Mouse (Mus musculus): ENCODE measurements around the gene Insc. TPM values are rescaled to one million over a fixed set of nuclear protein-coding genes. Genes with fewer than 3 reads are reported as not detected.

The Insc gene
- polyA plus RNA-seq, 1 experiment from 2014 or later, result 0.74 TPM

DNA sequence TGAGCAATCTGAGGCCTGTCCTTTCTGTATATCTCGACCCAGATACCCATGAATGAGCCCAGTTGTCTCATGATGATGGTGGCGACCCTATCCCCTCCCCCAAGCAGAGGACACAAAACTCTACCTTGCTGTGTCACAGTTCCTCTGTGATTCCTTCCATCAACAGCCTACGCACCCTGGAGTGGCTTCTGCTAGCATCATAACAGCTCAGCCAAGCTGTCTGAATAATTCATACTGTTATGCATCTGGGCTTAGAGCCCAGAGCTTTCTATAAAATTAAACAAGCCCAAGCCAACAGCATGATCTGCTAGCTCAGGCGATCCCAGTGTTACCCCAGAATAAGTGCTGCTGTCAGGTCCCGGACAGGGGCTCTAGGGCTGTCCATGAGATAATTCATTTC is 63.8 kb downstream of the Insc start:
- Histone ChIP-seq H3K27me3 (no peaks in the 10 kb centered on the region), H3K4me2 (no peak overlapping the region), H3K4me1 (no peaks in the 10 kb centered on the region), H3K36me3 (replicated peaks) (no peaks in the 10 kb centered on the region), H3K27ac (no peak overlapping the region), H3K9me3 (no peaks in the 10 kb centered on the region), H3K9ac (no peak overlapping the region), H3K4me3 (replicated peaks) (no peak overlapping the region)
- 83% methylated on average over 5 of the region's 5 CpGs for WGBS
- ATAC-seq (ENCODE audit: low FRiP score), result no peak

DNA sequence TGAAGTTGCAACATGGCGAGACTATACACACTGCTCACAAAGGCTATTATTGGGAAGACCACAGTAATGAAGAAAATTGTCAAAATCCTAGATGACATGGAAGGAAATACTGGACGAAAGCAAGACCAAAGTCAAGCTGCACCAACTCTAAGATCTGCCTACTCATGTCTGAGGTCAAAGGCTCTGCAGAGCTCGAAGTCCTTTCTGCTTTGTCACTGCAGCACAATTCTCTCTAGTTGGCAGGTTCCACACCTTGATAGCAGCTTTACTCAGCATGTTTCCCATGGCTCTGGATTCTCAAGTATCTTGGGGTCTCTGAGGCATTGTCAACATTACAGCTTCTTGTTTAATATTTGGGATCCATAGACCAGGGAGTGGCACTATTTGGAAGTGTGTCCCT is 64.8 kb downstream of the Insc start:
- H3K4me2 ChIP-seq, result no peak overlapping the region
- H3K36me3 ChIP-seq (replicated peaks), result no peaks in the 10 kb centered on the region
- no peak overlapping the region for H3K27ac ChIP-seq
- no peaks in the 10 kb centered on the region for H3K4me1 ChIP-seq
- WGBS, result 86% methylated on average over 3 of the region's 3 CpGs
- H3K9ac ChIP-seq, result no peak overlapping the region
- H3K27me3 ChIP-seq, result no peaks in the 10 kb centered on the region
- no peak for ATAC-seq (ENCODE audit: low FRiP score)
- H3K4me3 ChIP-seq (replicated peaks), result no peak overlapping the region
- no peaks in the 10 kb centered on the region for H3K9me3 ChIP-seq

DNA sequence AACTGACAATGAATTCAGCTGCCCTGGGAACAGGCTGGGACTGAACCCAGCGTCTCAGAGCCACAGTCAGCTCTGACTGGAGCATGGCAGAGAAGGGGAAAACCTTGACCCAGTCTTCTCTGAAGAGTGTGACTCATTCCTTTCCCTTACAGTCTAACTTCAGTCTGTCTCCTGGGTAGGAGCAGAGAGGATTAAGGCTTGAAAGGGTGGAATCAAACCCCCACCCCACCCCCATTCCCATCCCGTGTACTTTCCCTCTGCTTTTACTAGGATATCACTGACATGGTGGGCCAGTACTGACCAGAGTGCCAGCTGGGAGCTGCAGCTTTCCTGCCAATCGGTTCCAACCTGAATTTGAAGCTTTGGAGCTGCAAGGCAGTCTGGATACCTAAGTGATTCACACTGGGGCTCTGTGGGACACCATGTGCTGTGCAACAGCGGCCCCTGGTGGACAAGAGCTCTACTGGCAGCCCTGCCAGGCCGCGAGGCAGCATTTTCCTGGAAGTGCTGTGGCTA is 73.9 kb downstream of the Insc start:
- H3K27me3 ChIP-seq, result peaks cover 13% of the 10 kb centered on the region; the same call in 1 of the 2 replicates
- H3K4me1 ChIP-seq, result 0 out of 2 replicates have a peak, but pooled peaks cover 4% of the 10 kb centered on the region
- H3K4me2 ChIP-seq, result 0 out of 2 replicates have a peak overlapping the region, but pooled peaks have one; percentile 15
- no peak overlapping the region for H3K9ac ChIP-seq
- 7% methylated on average over 6 of the region's 6 CpGs for WGBS
- no peaks in the 10 kb centered on the region for H3K36me3 ChIP-seq (replicated peaks)
- no peak overlapping the region for H3K4me3 ChIP-seq (replicated peaks)
- H3K27ac ChIP-seq, result no peak overlapping the region
- no peaks in the 10 kb centered on the region for H3K9me3 ChIP-seq
- ATAC-seq (ENCODE audit: low FRiP score), result peak; percentile 92

DNA sequence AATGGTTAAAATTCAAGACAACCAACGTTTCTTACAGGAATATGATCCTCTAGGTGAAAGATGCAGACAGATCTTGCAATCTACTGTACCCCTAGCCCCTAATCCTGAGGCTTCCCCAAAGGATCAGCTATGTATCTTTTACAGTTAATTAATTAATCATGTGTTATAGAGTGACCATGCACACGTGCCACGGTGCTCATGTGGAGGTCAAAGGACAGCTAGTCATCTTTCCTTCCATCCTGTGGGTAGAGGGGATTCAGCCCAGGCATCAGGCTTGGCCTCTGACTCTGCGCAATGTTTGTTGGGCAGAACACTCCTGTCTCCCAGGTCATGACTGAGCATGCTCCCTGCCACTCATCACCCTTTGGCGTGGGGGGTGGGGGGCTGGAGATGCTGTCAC is 74.4 kb downstream of the Insc start:
- no peak overlapping the region for H3K4me3 ChIP-seq (replicated peaks)
- 0 out of 2 replicates have a peak, but pooled peaks cover 4% of the 10 kb centered on the region for H3K4me1 ChIP-seq
- no peak overlapping the region for H3K9ac ChIP-seq
- no peaks in the 10 kb centered on the region for H3K9me3 ChIP-seq
- ATAC-seq (ENCODE audit: low FRiP score), result peak; percentile 51
- H3K27me3 ChIP-seq, result peaks cover 13% of the 10 kb centered on the region; the same call in 1 of the 2 replicates
- no peak overlapping the region for H3K4me2 ChIP-seq
- no peak overlapping the region for H3K27ac ChIP-seq
- WGBS, result 37% methylated on average over 5 of the region's 5 CpGs
- H3K36me3 ChIP-seq (replicated peaks), result no peaks in the 10 kb centered on the region

DNA sequence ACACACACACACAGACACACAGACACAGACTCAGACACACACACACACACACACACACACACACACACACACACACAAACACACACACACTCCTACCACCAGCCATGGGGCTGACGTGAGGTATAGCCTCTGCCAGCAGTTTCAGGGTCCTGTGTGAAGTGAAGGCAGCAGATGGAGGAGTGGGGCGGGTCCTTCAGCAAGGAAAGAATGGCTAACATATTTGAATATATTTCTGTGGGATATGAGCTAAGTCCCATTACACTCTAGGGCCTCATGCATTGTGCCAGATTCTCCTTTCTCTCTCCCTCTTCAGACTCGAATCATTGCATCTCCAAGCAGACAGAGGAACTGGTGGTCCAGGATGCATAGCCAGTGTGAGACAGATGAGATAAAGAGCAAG is 74.9 kb downstream of the Insc start:
- Histone ChIP-seq H3K36me3 (replicated peaks) (no peaks in the 10 kb centered on the region), H3K4me2 (no peak overlapping the region), H3K9ac (no peak overlapping the region; the same call in 1 of the 2 replicates), H3K27ac (no peak overlapping the region), H3K4me1 (0 out of 2 replicates have a peak, but pooled peaks cover 4% of the 10 kb centered on the region), H3K4me3 (replicated peaks) (no peak overlapping the region), H3K27me3 (peaks cover 13% of the 10 kb centered on the region; the same call in 1 of the 2 replicates), H3K9me3 (no peaks in the 10 kb centered on the region)
- ATAC-seq (ENCODE audit: low FRiP score), result no peak
- WGBS, result 81% methylated on average over 3 of the region's 3 CpGs

DNA sequence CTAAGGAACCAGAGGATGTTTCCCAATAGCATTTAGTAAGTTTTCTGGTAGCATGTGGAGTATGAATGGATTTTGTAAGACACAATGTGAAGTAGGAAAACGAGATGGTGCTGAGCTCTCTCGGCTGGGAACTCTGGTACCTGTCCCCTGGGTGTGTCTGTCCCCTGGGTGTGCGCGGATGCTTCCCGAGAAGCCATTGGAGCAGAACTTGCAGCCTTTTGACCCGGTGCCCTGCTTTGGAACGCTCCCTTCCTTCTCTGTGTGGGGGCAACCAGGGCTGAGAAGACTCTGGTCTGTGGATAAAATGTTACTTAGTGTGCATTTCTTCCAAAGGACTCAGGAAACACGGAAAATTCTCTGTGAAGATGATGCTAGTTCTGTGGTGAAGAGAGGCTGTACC is 75.3 kb downstream of the Insc start:
- Histone ChIP-seq H3K4me1 (0 out of 2 replicates have a peak, but pooled peaks cover 4% of the 10 kb centered on the region), H3K27ac (no peak overlapping the region), H3K36me3 (replicated peaks) (no peaks in the 10 kb centered on the region), H3K27me3 (peaks cover 13% of the 10 kb centered on the region; the same call in 1 of the 2 replicates), H3K9me3 (no peaks in the 10 kb centered on the region), H3K4me3 (replicated peaks) (no peak overlapping the region), H3K4me2 (no peak overlapping the region), H3K9ac (no peak overlapping the region; the same call in 1 of the 2 replicates)
- 68% methylated on average over 8 of the region's 8 CpGs for WGBS
- ATAC-seq (ENCODE audit: low FRiP score), result no peak

DNA sequence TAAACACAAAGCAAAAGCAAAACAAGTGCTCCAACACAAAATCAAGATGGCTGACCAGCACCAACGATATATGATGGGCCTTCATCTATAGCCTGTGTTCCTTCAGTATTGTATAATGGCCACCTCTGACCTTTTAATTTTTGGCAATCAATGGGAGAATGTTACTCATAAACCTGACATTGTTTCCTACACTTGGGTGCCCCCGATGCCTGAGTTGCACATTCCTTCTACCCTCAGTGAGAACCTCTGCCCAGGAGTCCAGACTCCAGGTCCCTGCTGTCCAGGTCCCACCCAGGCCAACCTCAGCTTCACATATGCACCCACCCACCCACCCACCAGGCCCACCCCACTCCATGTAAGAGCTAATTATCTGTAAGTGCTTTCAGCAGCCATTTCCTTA is 79.2 kb downstream of the Insc start:
- Histone ChIP-seq H3K27ac (no peak overlapping the region), H3K36me3 (replicated peaks) (no peaks in the 10 kb centered on the region), H3K4me2 (no peak overlapping the region), H3K9me3 (no peaks in the 10 kb centered on the region), H3K4me1 (no peaks in the 10 kb centered on the region), H3K4me3 (replicated peaks) (no peak overlapping the region), H3K27me3 (peaks cover 8% of the 10 kb centered on the region; the same call in 1 of the 2 replicates), H3K9ac (no peak overlapping the region)
- ATAC-seq (ENCODE audit: low FRiP score), result no peak
- WGBS, result 94% methylated on average over 2 of the region's 2 CpGs

DNA sequence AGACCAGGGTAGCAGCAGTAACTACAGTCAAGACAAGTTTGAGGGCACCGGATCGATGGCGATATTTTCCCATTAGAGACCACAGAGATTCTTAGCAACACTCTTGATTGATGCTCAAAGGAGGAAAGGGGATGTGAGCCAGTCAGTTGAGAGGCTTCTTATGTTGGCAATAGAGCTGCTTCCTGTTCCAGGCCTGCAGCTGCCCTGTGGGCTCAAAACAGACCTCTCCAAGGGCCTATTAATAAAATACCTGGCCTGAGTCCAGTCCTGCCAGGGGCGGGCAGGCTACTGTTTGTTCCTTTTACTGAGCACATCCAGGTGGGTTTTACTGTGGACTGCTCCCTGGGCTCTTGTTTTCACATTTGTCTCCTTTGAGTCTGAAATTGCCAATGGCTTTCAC is 83.9 kb downstream of the Insc start:
- H3K27me3 ChIP-seq, result no peaks in the 10 kb centered on the region
- no peaks in the 10 kb centered on the region for H3K9me3 ChIP-seq
- H3K27ac ChIP-seq, result no peak overlapping the region
- no peak overlapping the region for H3K4me2 ChIP-seq
- no peak for ATAC-seq (ENCODE audit: low FRiP score)
- no peaks in the 10 kb centered on the region for H3K36me3 ChIP-seq (replicated peaks)
- WGBS, result 87% methylated on average over 4 of the region's 4 CpGs
- no peak overlapping the region for H3K4me3 ChIP-seq (replicated peaks)
- H3K9ac ChIP-seq, result no peak overlapping the region
- H3K4me1 ChIP-seq, result no peaks in the 10 kb centered on the region

DNA sequence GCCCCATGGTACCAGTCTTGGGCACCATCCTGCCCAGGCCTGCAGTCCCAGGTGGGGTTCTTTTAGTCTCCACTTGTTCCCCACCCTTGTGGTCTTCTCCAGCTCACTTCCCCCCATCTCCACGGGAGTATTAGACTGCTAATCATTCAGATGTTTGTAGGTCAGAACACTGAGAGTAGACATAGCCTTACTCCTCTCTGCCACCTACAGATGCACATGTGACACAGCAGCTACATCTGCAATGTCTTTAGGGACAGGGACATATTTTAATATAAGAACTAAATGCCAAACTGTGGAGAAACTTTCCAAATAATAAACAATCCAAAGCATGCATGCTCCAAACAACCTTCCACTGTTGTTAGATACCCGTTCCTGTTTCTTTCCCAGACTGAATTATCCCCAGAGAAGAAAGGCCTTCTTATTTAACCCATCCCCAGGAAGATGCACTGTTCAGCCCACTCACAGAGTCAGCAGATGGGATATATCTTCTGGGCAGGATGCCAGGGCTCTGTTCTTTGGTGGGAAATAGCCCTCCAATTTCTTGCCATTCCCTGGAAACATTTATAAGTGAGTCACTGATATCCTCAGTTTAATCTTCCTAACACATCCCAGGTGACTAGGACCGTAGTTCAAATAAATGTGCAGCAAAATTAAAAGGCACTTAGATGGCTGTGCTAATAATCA is 88.9 kb downstream of the Insc start:
- Histone ChIP-seq H3K27ac (no peak overlapping the region), H3K9ac (no peak overlapping the region), H3K4me3 (replicated peaks) (no peak overlapping the region), H3K9me3 (no peaks in the 10 kb centered on the region), H3K4me2 (no peak overlapping the region), H3K27me3 (no peaks in the 10 kb centered on the region), H3K36me3 (replicated peaks) (no peaks in the 10 kb centered on the region), H3K4me1 (no peaks in the 10 kb centered on the region)
- no peak for ATAC-seq (ENCODE audit: low FRiP score)
- WGBS, result 73% methylated on average over 3 of the region's 3 CpGs

DNA sequence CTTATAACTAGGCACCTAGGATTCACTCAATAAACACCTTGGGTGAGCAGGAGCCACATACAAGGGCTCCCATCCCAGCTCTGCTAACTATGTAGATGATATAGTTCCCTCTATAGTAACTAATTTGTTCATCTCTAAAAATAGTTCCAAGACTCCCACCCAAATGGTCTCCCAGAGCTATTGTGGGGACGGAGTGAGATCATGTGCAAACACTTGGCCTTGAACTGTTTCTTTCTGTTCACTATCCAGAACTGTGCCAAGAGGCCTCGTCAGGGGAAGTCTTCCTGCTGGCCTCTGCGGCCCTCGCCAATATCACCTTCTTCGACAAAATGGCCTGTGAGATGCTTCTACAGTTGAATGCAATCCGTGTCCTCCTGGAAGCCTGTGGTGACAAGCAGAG is 91.0 kb downstream of the Insc start:
- Histone ChIP-seq H3K9me3 (no peaks in the 10 kb centered on the region), H3K4me1 (no peaks in the 10 kb centered on the region), H3K9ac (no peak overlapping the region), H3K36me3 (replicated peaks) (no peaks in the 10 kb centered on the region), H3K4me2 (no peak overlapping the region), H3K4me3 (replicated peaks) (no peak overlapping the region), H3K27ac (no peak overlapping the region), H3K27me3 (peaks cover 10% of the 10 kb centered on the region; the same call in 1 of the 2 replicates)
- ATAC-seq (ENCODE audit: low FRiP score), result no peak
- 91% methylated on average over 6 of the region's 6 CpGs for whole genome bisulfite sequencing

DNA sequence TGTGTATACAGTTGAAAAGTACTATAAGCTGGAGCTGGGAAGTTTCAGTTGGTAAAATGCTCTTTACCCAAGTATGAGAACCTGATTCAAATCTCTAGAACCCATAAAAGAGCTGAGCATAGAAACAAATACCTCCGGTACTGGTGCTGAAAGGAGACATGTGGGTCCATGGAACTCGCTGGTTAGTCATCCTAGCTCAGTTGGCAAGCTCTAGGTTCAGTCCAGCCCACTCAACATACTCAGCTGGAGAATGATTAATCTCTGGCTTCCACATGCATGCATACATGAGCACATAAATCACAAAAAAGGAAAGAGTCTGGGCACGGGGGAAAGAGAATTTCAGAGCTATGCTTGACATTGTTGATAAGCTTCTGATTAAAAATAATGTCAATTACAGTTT is 93.8 kb downstream of the Insc start:
- H3K27me3 ChIP-seq, result peaks cover 15% of the 10 kb centered on the region; the same call in 1 of the 2 replicates
- ATAC-seq (ENCODE audit: low FRiP score), result no peak
- no peaks in the 10 kb centered on the region for H3K36me3 ChIP-seq (replicated peaks)
- H3K9me3 ChIP-seq, result no peaks in the 10 kb centered on the region
- 91% methylated on average over 3 of the region's 3 CpGs for WGBS
- H3K4me2 ChIP-seq, result no peak overlapping the region
- no peak overlapping the region for H3K27ac ChIP-seq
- no peak overlapping the region for H3K4me3 ChIP-seq (replicated peaks)
- no peak overlapping the region for H3K9ac ChIP-seq
- H3K4me1 ChIP-seq, result peaks cover 4% of the 10 kb centered on the region

DNA sequence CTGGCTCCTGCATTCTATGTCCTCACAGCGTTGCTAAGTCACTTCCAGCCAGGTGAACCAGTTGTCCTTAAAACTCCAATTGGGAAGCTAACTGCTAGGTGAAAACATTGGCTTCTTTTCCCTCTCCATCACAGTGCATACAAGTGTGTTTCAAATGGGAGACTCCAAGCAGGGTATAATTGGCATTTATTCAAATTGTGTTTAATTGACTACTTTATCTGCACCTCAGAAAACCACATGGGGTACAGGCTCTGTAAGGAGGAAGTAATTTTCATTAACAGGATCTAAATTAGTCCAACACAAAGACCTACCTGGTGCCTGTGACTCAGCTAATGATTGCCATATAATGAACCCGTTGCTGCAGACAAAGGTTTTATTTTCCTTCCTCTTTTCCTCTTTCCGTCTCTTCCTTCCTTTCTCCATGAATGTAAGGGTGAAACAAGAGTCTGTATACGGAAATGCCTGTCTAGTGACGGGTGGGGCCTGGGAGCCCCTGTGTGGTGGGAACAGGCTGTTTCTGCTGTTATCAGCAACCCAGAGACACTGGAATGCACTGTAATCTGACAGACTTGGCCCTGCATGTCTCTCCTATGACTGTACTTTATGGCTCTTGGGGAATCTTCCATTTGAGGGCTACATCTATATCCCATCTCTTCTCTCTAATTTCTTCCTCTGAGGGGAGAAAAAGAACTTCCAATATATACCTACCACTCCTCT is 96.7 kb downstream of the Insc start:
- WGBS, result 27% methylated on average over 5 of the region's 5 CpGs
- Histone ChIP-seq H3K9me3 (no peaks in the 10 kb centered on the region), H3K27ac (0 out of 2 replicates have a peak overlapping the region, but pooled peaks have one; percentile 46)

More for the DNA sequence above, 96.7 kb downstream of the Insc start:
- Histone ChIP-seq H3K4me1 (peaks cover 14% of the 10 kb centered on the region), H3K4me2 (no peak overlapping the region), H3K27me3 (peaks cover 20% of the 10 kb centered on the region; the same call in 1 of the 2 replicates), H3K9ac (no peak overlapping the region), H3K36me3 (replicated peaks) (no peaks in the 10 kb centered on the region), H3K4me3 (replicated peaks) (no peak overlapping the region)
- no peak for ATAC-seq (ENCODE audit: low FRiP score)

Data from forebrain, embryonic 12.5 days (tissue).